Mouse (Mus musculus) ovary, postnatal 36 days (tissue): Measurements from ENCODE around the gene Galk1.
A peak's percentile ranks its signal among the peaks of the same experiment; 100 is the strongest.

Experiments
- DNase-seq: peaks from one replicate; pipeline ENCODE4 v3.0.0; 2022; ENCODE audit warnings: low spot score, mixed read lengths

Galk1 gene

GRCm38 (mm10) chr11:115974309-115975082 lies 38.0 kb downstream of the Galk1 start, which contains the start of gene Itgb4:
Gene Itgb4 (plus strand): TSS chr11:115974709.
- peak; percentile 62 for DNase-seq

GRCm38 (mm10) chr11:115971016-115971415 lies 41.5 kb downstream of the Galk1 start:
- no peak for DNase-seq

- DNase-seq: no peak
Measured at GRCm38 (mm10) chr11:115970006-115970673, 42.4 kb downstream of the Galk1 start.

- no peak for DNase-seq
Measured at GRCm38 (mm10) chr11:115968731-115969405, 43.7 kb downstream of the Galk1 start.

- peak; percentile 71 for DNase-seq
Measured at GRCm38 (mm10) chr11:115964977-115965604, 47.4 kb downstream of the Galk1 start.

GRCm38 (mm10) chr11:115962651-115963412 lies 49.7 kb downstream of the Galk1 start:
- DNase-seq: no peak

GRCm38 (mm10) chr11:115959018-115959417 lies 53.5 kb downstream of the Galk1 start:
- no peak for DNase-seq
